Mouse (Mus musculus): ENCODE results near the gene She.
"Not testable (repeated sequence)": the region's sequence is repeated elsewhere in the genome, so short reads cannot be mapped to it uniquely, and the experiment has no call there.

She gene

GRCm38 (mm10) chr3:89861070-89861469, 29.9 kb downstream of the She start:
- DNase-seq (ENCODE audit: extremely low spot score, low read depth, low spot score), result no peak

- no peak for DNase-seq (ENCODE audit: extremely low spot score, low read depth, low spot score)
These were observed 31.1 kb downstream of the She start for GRCm38 (mm10) chr3:89862182-89862761.

DNA sequence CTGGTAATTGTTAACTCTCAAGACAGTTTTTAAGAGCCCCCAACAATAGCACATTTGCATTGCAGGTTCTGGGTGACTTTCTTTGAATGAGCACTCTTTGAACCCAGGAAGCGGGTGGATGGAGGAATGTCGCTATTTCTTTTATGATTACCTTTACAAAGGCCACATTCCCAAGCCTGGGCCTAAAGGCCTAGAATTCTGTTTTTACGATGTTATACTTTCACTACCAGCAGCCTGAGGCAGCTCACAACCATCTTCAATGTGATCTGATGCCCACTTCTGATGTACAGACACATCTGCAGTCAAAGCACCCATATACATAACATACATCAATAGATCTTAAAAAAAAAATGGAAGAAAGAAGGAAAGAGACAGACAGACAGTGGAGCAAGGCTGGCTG, 32.1 kb downstream of the She start:
- not testable (repeated sequence) for DNase-seq (ENCODE audit: extremely low spot score, low read depth, low spot score)

- no peak for DNase-seq (ENCODE audit: extremely low spot score, low read depth, low spot score)
These were observed 32.7 kb downstream of the She start for GRCm38 (mm10) chr3:89863716-89864509.

GRCm38 (mm10) chr3:89865020-89865419, 33.9 kb downstream of the She start:
- DNase-seq (ENCODE audit: extremely low spot score, low read depth, low spot score), result no peak

DNA sequence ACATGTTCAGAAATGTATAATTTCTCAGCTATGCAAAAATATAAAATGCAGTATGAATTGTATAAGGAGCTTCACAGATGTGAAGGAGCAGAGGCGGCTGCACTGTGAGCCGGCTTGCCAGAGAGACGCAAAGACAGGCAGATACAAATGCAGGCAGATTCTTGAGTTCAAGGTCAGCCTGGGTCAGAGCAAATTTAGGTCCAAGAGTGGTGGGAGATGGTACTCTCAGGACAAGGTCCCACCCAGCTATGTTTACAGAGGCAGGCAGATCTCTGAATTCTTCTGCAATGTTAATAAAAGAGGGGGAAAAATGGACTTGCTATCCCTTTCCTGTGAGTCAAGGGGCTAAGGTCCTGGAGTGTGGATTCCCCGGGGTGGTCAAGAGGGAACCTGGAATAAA, 34.6 kb downstream of the She start:
- DNase-seq (ENCODE audit: extremely low spot score, low read depth, low spot score), result no peak

DNA sequence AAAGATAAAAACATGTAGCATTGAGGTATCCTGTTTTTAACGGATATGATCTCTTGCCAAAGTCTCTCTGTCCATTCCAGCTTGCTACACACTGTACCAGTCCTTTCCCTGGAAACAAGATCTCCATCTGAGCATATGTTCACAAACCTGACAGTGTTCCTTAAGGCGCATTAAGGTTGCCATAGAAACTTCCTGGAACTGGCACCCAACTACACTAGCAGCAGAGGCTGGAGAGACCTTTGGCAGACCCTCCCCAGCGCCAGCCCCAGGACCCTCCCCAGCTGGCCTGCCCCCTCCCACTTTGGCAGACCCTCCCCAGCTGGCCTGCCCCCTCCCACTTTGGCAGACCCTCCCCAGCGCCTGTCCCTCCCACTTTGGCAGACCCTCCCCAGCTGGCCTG, 36.5 kb downstream of the She start:
- no peak for DNase-seq (ENCODE audit: extremely low spot score, low read depth, low spot score)

GRCm38 (mm10) chr3:89868357-89868756, 37.2 kb downstream of the She start:
- DNase-seq (ENCODE audit: extremely low spot score, low read depth, low spot score), result no peak

- no peak for DNase-seq (ENCODE audit: extremely low spot score, low read depth, low spot score)
These were observed 37.8 kb downstream of the She start for GRCm38 (mm10) chr3:89868956-89869355.

- DNase-seq (ENCODE audit: extremely low spot score, low read depth, low spot score), result no peak
These were observed 38.4 kb downstream of the She start for GRCm38 (mm10) chr3:89869556-89869955.

- DNase-seq (ENCODE audit: extremely low spot score, low read depth, low spot score), result no peak
These were observed 39.5 kb downstream of the She start for GRCm38 (mm10) chr3:89870472-89871271.

DNA sequence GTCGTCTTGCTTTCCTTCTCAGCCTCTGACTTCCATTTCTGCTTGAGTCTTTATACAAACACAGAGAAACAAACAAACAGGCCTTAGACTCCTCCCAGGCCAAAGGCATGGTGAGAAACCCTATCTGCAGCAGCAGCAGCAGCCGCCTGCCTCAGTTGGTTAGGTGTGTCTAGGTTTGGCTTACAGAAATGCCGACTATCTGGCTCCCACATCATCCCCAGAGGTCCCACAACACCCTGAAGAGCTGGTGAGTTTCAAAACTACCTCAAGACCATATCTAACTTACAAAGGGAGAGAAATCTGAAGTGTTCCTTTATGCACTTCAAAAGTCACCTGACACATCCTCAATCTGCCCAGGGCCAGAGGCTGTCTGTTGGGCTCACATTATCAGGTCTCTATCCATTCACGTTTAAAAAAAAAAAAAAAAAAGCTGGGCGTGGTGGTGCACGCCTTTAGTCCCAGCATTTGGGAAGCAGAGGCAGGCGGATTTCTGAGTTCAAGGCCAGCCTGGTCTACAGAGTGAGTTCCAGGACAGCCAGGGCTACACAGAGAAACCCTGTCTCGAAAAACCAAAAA, 40.3 kb downstream of the She start:
- no peak for DNase-seq (ENCODE audit: extremely low spot score, low read depth, low spot score)

GRCm38 (mm10) chr3:89872209-89872608, 41.0 kb downstream of the She start:
- no peak for DNase-seq (ENCODE audit: extremely low spot score, low read depth, low spot score)

GRCm38 (mm10) chr3:89872684-89873083, 41.5 kb downstream of the She start:
- no peak for DNase-seq (ENCODE audit: extremely low spot score, low read depth, low spot score)

DNA sequence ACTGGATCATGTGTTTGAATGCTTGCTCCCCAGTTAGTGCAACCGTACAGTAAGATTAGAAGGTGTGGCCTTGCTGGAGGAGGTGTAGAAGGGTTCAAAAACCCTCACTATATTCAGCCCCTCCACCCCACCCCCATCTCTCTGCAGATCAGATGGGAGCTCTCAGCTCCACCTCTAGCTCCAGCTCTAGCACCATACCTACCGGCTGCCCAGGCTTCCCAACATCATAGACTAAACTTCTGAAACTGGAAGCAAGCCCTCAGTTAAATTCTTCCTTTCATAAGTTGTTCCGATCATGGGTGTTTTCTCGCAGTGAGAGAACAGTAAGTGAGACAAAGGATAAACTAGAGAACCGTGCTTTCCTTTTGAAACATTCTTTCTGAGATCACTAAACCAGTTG, 42.9 kb downstream of the She start:
- DNase-seq (ENCODE audit: extremely low spot score, low read depth, low spot score), result no peak

DNA sequence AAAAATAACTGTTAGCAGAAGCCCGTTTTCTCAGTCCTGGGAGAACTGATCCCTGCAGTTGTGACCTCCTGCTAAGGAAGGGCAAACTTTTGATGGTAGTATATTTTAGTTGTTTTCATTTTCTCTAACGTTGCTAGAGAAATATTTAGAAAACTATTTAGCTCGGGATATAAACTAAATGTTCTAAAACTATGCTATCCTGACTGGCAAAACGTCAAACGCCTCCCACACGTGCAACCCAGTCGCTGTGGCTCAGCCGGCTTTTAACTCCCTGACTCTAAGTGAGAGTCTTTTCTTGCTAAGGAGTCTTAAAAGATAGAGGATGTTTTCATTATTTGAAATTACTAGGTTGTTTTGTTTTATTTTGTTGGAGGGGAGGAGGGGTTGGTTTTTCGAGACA, 43.9 kb downstream of the She start:
- DNase-seq (ENCODE audit: extremely low spot score, low read depth, low spot score), result no peak

DNA sequence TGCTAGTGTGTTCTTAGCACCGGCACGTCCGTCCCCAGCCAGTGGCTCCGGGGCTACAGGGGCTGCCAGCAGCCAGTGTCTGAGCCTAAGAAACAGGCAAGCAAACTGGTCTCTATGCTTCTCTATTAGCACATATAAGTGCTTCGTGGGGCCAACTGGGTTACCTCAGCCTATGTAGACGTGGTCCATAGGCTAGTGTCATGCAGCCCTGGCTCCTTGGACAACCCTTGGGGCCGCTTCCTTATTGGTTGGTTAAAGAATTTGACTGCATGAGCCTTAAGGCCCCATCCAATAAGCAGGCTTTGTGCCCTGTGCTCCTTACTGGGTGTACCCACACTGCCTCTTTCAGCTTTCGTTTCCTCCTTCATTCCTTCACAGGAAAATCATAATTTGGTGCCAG, 44.6 kb downstream of the She start:
- DNase-seq (ENCODE audit: extremely low spot score, low read depth, low spot score), result no peak

DNA sequence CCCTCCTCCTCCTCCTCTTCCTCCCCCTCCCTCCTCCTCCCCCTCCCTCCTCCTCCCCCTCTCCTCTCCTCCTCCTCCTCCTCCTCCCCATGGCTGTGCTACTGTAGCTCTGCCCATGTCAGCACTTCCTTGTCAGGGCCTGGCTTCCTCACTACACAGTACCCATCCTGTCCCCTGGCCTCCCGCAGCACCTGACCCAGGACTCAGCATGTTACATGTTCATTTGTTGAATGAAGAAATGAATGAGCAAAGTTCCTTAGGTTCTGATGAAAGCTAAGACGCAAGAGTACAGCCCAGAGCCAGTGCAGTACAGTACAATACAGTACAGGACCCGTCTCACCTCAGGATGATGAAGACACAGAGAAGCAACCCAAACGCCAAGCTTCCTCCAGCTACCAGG, 45.3 kb downstream of the She start:
- DNase-seq (ENCODE audit: extremely low spot score, low read depth, low spot score), result no peak

DNA sequence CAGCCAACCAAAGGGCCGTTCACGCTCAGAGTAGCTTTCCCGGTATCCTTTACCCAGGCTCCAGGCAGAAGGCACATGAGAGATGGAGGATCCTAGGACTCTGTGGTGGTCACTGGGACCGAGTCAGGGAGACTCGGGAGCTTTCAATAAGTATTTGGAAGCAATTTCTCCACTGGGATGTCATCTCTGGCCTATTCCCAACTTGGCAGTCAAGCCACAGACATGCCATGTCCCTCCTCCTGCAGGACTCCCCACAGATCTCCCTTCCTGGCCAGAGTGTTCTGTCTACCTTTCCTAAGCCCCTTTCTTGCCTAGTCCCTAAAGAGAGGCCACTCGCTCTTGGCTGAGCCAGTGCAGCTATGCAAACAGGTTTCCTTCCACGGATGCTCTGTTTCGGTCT, 46.0 kb downstream of the She start:
- DNase-seq (ENCODE audit: extremely low spot score, low read depth, low spot score), result no peak

DNA sequence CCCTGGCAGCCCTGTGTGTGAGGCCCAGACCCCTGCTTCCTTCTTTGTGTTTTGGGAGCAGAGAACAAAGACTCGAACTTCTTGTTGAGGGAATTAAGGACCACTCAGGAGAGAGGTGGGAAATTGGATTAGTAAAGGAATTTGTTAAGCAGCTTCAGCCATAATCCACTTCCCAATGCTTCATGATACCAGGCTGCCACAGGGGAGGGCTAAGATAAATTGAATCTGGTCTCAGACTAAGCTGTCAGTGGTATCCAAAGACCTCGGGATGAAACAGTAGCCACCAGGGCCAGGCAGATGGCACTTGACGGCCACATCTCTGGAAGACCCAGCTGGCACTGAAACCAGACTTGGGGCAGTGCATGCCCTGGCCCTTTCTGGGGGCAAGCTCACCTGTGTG, 47.3 kb downstream of the She start:
- DNase-seq (ENCODE audit: extremely low spot score, low read depth, low spot score), result no peak

DNA sequence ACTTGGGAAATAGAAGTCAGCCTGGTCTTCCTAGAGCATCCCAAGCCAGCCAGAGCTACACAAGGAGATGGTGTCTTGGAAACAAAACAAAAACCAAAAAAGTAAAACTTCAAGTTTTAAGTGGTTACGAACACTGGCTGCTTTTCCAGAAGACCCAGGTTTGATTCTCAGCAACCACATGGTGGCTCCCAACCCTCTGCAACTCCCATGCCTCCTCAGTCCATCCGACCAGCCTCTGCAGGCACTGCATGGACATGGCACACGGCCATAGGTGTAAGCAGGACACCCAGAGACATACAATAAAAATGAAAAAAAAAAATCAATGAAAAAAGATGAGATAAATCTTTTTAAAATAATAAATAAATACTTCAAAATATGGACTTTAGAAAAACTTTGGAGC, 48.2 kb downstream of the She start:
- no peak for DNase-seq (ENCODE audit: extremely low spot score, low read depth, low spot score)

Measured in hindlimb bud, embryonic 11.5 days (tissue).